Mouse (Mus musculus) G1E (cell line): ENCODE results near the gene Hspb2. TPM values are rescaled to one million over a fixed set of nuclear protein-coding genes. Genes with fewer than 3 reads are reported as not detected.

Experiments used
- ATAC-seq: 2 replicates; pipeline ENCODE4 v1.8.0; 2016; ENCODE audit warnings: mild to moderate bottlenecking; ENCODE audit not compliant: insufficient number of reproducible peaks, poor library complexity, low FRiP score, severe bottlenecking; ENCODE audit errors: extremely low read depth
- DNase-seq: peaks from one replicate; pipeline ENCODE4 v3.0.0; 2012; ENCODE audit warnings: low spot score
- H3K27me3 ChIP-seq: 2 replicates; pipeline ENCODE4 v1.6.1; 2012; ENCODE audit warnings: mild to moderate bottlenecking, low read length, inconsistent platforms; ENCODE audit not compliant: insufficient read depth
- H3K36me3 ChIP-seq: replicated peaks from 2 replicates; pipeline ENCODE3; 2012; ENCODE audit warnings: mild to moderate bottlenecking, inconsistent platforms
- H3K4me1 ChIP-seq: 2 replicates; pipeline ENCODE4 v1.6.1; 2012; ENCODE audit warnings: low read depth, low read length, inconsistent platforms, mixed read lengths; ENCODE audit not compliant: insufficient read depth
- H3K4me3 ChIP-seq: 2 replicates; pipeline ENCODE4 v1.5.1; 2012; ENCODE audit warnings: low read depth, mild to moderate bottlenecking, inconsistent platforms, low read length, moderate library complexity, mixed read lengths
- H3K9me3 ChIP-seq: replicated peaks from 2 replicates; pipeline ENCODE4 v1.6.1; 2012; ENCODE audit warnings: inconsistent platforms
- CTCF ChIP-seq: IDR thresholded peaks from 2 replicates; pipeline ENCODE4 v1.5.1; 2012; ENCODE audit warnings: low read depth, low read length, inconsistent platforms, mixed read lengths
- GATA1 ChIP-seq: IDR thresholded peaks from 2 replicates; pipeline ENCODE4 v1.6.1; 2012; ENCODE audit warnings: borderline replicate concordance, low read length, inconsistent platforms, mixed read lengths
- GATA2 ChIP-seq: IDR thresholded peaks from 2 replicates; pipeline ENCODE4 v1.6.1; 2012; ENCODE audit warnings: low read depth, low read length, inconsistent platforms, borderline replicate concordance
- POLR2AphosphoS5 ChIP-seq: IDR thresholded peaks from 2 replicates; pipeline ENCODE4 v1.6.1; 2012; ENCODE audit warnings: low read depth, low read length, inconsistent platforms; ENCODE audit not compliant: insufficient replicate concordance
- TAL1 ChIP-seq: conservative IDR thresholded peaks from 2 replicates; pipeline ENCODE4 v1.6.1; 2012; ENCODE audit warnings: low read depth, low read length, inconsistent platforms, mixed read lengths
- polyA plus RNA-seq: library from polyadenylated mRNA; stranded (reverse); fragments of >175 nt; gene quantifications from 2 replicates; pipeline ENCODE4 v1.2.3, GENCODE M21; 2012
- total RNA-seq, 2 experiments: library from RNA; stranded (forward) in 1 of 2; stranded (reverse) in 1 of 2; fragments of 200-1000 nt in 1 of 2; fragments of >200 nt in 1 of 2; fragmentation: Nextera tagmentation in 1 of 2; gene quantifications; 2 replicates each; pipeline ENCODE4 v1.2.3; 2014 to 2017

The Hspb2 gene
- total and polyA plus RNA-seq, 3 experiments, result not detected

GRCm38 (mm10) chr9:50776162-50776760 is 24.1 kb upstream of the Hspb2 start:
- DNase-seq (no peak), ATAC-seq (no peak)
- Histone ChIP-seq H3K4me1 (peaks cover 42% of the 10 kb centered on the region), H3K4me3 (peak overlapping the region; percentile 87), H3K36me3 (peaks cover 57% of the 10 kb centered on the region), H3K27me3 (no peaks in the 10 kb centered on the region), H3K9me3 (no peaks in the 10 kb centered on the region)
- no peak for TF ChIP-seq TAL1
- no peak for TF ChIP-seq POLR2AphosphoS5
- TF ChIP-seq GATA1, result no peak
- TF ChIP-seq CTCF, result no peak
- TF ChIP-seq GATA2, result no peak

GRCm38 (mm10) chr9:50775662-50776126 is 23.5 kb upstream of the Hspb2 start:
- H3K4me1 ChIP-seq, result peaks cover 42% of the 10 kb centered on the region
- DNase-seq (peak; percentile 41), ATAC-seq (no peak)
- peak overlapping the region; percentile 87 for H3K4me3 ChIP-seq
- H3K27me3 ChIP-seq, result no peaks in the 10 kb centered on the region
- no peaks in the 10 kb centered on the region for H3K9me3 ChIP-seq
- H3K36me3 ChIP-seq, result peaks cover 55% of the 10 kb centered on the region
- TF ChIP-seq POLR2AphosphoS5, result no peak
- TF ChIP-seq GATA1, result no peak

- peak; percentile 59 for DNase-seq
- H3K27me3 ChIP-seq, result no peaks in the 10 kb centered on the region
- 0 out of 2 replicates have a peak, but pooled peaks have one; percentile 6 for ATAC-seq
- H3K36me3 ChIP-seq, result peaks cover 52% of the 10 kb centered on the region
- H3K4me1 ChIP-seq, result peaks cover 43% of the 10 kb centered on the region
- no peaks in the 10 kb centered on the region for H3K9me3 ChIP-seq
- H3K4me3 ChIP-seq, result peak within 1 kb of the TSS; percentile 87
- no peak for TF ChIP-seq CTCF
- no peak for TF ChIP-seq POLR2AphosphoS5
- TF ChIP-seq GATA2, result no peak
- no peak for TF ChIP-seq TAL1
- TF ChIP-seq GATA1, result no peak
Measured at GRCm38 (mm10) chr9:50774991-50775612, 22.9 kb upstream of the Hspb2 start, which contains the start of the genes Alg9 and 1110032A03Rik. Alg9 (plus strand) TSS chr9:50775019. 1110032A03Rik (minus strand) TSS chr9:50775520.

- no peaks in the 10 kb centered on the region for H3K9me3 ChIP-seq
- ATAC-seq (peak; percentile 41; the same call in 1 of the 2 replicates), DNase-seq (peak; percentile 48)
- no peaks in the 10 kb centered on the region for H3K27me3 ChIP-seq
- H3K36me3 ChIP-seq, result peaks cover 47% of the 10 kb centered on the region
- no peak for TF ChIP-seq GATA1
- TF ChIP-seq TAL1, result peak; percentile 27; the same call in 1 of the 2 replicates
- peak overlapping the region; percentile 87; the same call in 1 of the 2 replicates for H3K4me3 ChIP-seq
- H3K4me1 ChIP-seq, result peaks cover 51% of the 10 kb centered on the region
Measured at GRCm38 (mm10) chr9:50774026-50774462, 21.9 kb upstream of the Hspb2 start.

GRCm38 (mm10) chr9:50770011-50770410 is 17.9 kb upstream of the Hspb2 start:
- no peak for DNase-seq
- Histone ChIP-seq H3K4me1 (peaks cover 51% of the 10 kb centered on the region), H3K4me3 (no peak overlapping the region), H3K36me3 (peaks cover 32% of the 10 kb centered on the region), H3K27me3 (no peaks in the 10 kb centered on the region), H3K9me3 (no peaks in the 10 kb centered on the region)
- no peak for TF ChIP-seq GATA1
- no peak for TF ChIP-seq POLR2AphosphoS5
- no peak for TF ChIP-seq CTCF
- TF ChIP-seq GATA2, result no peak
- no peak for TF ChIP-seq TAL1
- no peak for ATAC-seq

- H3K4me3 ChIP-seq, result peak within 1 kb of the TSS; percentile 74
- DNase-seq, result peak; percentile 65
Measured at GRCm38 (mm10) chr9:50768107-50769002, 16.2 kb upstream of the Hspb2 start, which contains the start of gene Fdxacb1. Fdxacb1 (plus strand) TSS chr9:50768236.

More at GRCm38 (mm10) chr9:50768107-50769002, 16.2 kb upstream of the Hspb2 start, which contains the start of gene Fdxacb1:
- no peak for TF ChIP-seq GATA2
- TF ChIP-seq TAL1, result no peak
- 0 out of 2 replicates have a peak, but pooled peaks have one; percentile 2 for TF ChIP-seq POLR2AphosphoS5
- peak; percentile 45; the same call in 1 of the 2 replicates for TF ChIP-seq CTCF
- TF ChIP-seq GATA1, result no peak
- Histone ChIP-seq H3K4me1 (peaks cover 36% of the 10 kb centered on the region), H3K9me3 (no peaks in the 10 kb centered on the region), H3K36me3 (peaks cover 41% of the 10 kb centered on the region), H3K27me3 (no peaks in the 10 kb centered on the region)
- ATAC-seq, result peak; percentile 89
